Mouse (Mus musculus) lung, embryonic 14.5 days (tissue): ENCODE measurements around the gene Zcwpw1. TPM values are rescaled to one million over a fixed set of nuclear protein-coding genes. Genes with fewer than 3 reads are reported as not detected.

Source experiments
- ATAC-seq: fragments of 200-750 bp; cut with Nextera tagmentation; 2 replicates; pipeline ENCODE4 v1.8.0; 2017; ENCODE audit warnings: mild to moderate bottlenecking, moderate TSS enrichment, moderate library complexity; ENCODE audit not compliant: insufficient read depth
- DNase-seq: peaks from one replicate; pipeline ENCODE4 v3.0.0-alpha.2; 2015
- H3K27ac ChIP-seq: fragments of 300-500 bp; sonication (generic); 2 replicates; pipeline ENCODE4 v1.5.1; 2014; ENCODE audit warnings: low read depth, mild to moderate bottlenecking, moderate library complexity
- H3K27me3 ChIP-seq: fragments of 300-500 bp; sonication (generic); 2 replicates; pipeline ENCODE4 v1.6.1; 2014; ENCODE audit warnings: low read length, control low read depth; ENCODE audit not compliant: insufficient read depth
- H3K36me3 ChIP-seq: fragments of 300-500 bp; sonication (generic); 2 replicates; pipeline ENCODE4 v1.6.1; 2014; ENCODE audit warnings: control low read depth; ENCODE audit not compliant: insufficient read depth
- H3K4me1 ChIP-seq: fragments of 300-500 bp; sonication (generic); 2 replicates; pipeline ENCODE4 v1.6.1; 2014; ENCODE audit warnings: antibody characterized with exemption, control low read depth; ENCODE audit not compliant: insufficient read depth
- H3K4me2 ChIP-seq: fragments of 300-500 bp; sonication (generic); 2 replicates; pipeline ENCODE4 v1.6.1; 2014; ENCODE audit warnings: mild to moderate bottlenecking
- H3K4me3 ChIP-seq: fragments of 300-500 bp; sonication (generic); 2 replicates; pipeline ENCODE4 v1.5.1; 2014; ENCODE audit warnings: low read depth, low read length
- H3K9ac ChIP-seq: fragments of 300-500 bp; sonication (generic); 2 replicates; pipeline ENCODE4 v1.6.1; 2014
- H3K9me3 ChIP-seq: fragments of 300-500 bp; sonication (generic); 2 replicates; pipeline ENCODE4 v1.6.1; 2016; ENCODE audit warnings: low read depth, low read length, control low read depth
- CTCF ChIP-seq: IDR thresholded peaks from 2 replicates; pipeline ENCODE4 v1.5.1; 2016; ENCODE audit warnings: antibody characterized with exemption, low read depth
- WGBS: fragments of 180-500 bp; shearing (Covaris S2); extraction: QIAGEN DNeasy Blood & Tissue Kit; methylation state at CpG from one replicate; pipeline ENCODE4 v1.1.7; 2014; 5-methylcytosine and 5-hydroxymethylcytosine counted together
- polyA plus RNA-seq: library from polyadenylated mRNA; unstranded; fragments of >200 nt; fragmentation: Nextera tagmentation; extraction: Ambion mirVana; gene quantifications from 2 replicates; pipeline ENCODE4 v1.2.1, GENCODE M21; 2014

Zcwpw1 gene
- polyA plus RNA-seq, 1 experiment from 2014 or later = 26.1 TPM

DNA sequence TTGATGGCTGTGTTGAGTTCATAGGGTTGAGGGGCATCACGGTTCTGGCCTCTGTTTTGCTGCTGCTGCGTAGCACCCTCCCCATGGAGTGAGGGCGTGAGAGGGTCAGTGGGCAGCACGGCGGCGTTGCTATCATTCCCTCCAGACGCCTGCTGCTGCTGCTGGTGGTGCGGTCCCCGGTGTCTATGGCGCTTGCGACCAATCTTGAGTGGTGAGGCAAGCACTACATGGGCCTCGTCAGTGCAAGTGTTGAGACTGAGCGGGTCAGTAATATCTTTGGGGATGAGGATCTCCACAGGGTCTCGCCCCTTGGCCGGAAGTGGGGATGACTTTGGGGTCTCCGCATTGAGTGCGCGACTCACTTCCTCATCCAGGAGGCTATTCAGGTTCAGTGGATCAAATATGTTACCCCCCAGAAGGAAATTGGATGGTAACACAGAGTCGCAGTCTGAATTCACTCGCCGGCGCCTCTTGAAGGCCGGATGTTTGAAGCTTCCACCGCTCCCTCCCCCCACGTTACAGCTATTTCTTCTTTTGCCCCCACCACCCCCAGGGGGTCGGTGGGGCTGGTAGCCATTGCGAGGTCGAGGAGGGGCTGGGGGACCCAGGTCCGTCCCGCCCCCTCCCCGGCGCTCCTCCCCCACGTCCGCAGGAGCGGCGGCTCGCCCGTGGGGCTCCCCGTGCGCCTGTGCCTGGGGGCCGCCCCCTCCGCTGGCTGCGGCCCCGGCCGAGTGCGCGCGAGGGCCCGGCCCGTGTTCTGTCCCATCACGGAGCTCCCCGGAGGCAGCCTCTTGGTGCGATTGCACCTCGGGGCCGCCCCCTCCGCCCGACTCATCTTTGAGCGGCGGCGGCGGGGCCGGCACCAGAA is 2.2 kb upstream of the Zcwpw1 start:
- Histone ChIP-seq H3K9ac (peak overlapping the region; percentile 95), H3K4me3 (peak overlapping the region; percentile 85), H3K36me3 (peaks cover 45% of the 10 kb centered on the region), H3K9me3 (no peaks in the 10 kb centered on the region), H3K27ac (peak overlapping the region; percentile 98), H3K27me3 (no peaks in the 10 kb centered on the region), H3K4me2 (peak overlapping the region; percentile 97), H3K4me1 (peaks cover 22% of the 10 kb centered on the region)
- WGBS = under 1% methylated on average over 61 of the region's 62 CpGs
- peak; percentile 6 for ATAC-seq
- peak; percentile 64 for DNase-seq
- no peak for TF ChIP-seq CTCF

GRCm38 (mm10) chr5:137786109-137786942 is 1.3 kb upstream of the Zcwpw1 start:
- peak overlapping the region; percentile 97 for H3K4me2 ChIP-seq
- no peaks in the 10 kb centered on the region for H3K9me3 ChIP-seq
- peaks cover 36% of the 10 kb centered on the region for H3K36me3 ChIP-seq
- H3K4me1 ChIP-seq = peaks cover 22% of the 10 kb centered on the region
- ATAC-seq (peak; percentile 80), DNase-seq (peak; percentile 100)
- under 1% methylated on average over 79 of the region's 79 CpGs for WGBS
- H3K27ac ChIP-seq = peak overlapping the region; percentile 98
- H3K4me3 ChIP-seq = peak overlapping the region; percentile 85
- TF ChIP-seq CTCF = no peak
- peak overlapping the region; percentile 95 for H3K9ac ChIP-seq
- no peaks in the 10 kb centered on the region for H3K27me3 ChIP-seq

- peak overlapping the region; percentile 9; the same call in 1 of the 2 replicates for H3K9ac ChIP-seq
- H3K4me1 ChIP-seq = peaks cover 20% of the 10 kb centered on the region
- peak overlapping the region; percentile 85 for H3K4me3 ChIP-seq
- DNase-seq = no peak
- H3K27ac ChIP-seq = no peak overlapping the region
- no peak for ATAC-seq
- no peaks in the 10 kb centered on the region for H3K9me3 ChIP-seq
- no peaks in the 10 kb centered on the region for H3K27me3 ChIP-seq
- peaks cover 17% of the 10 kb centered on the region for H3K36me3 ChIP-seq
- no peak for TF ChIP-seq CTCF
- peak overlapping the region; percentile 97 for H3K4me2 ChIP-seq
- WGBS = 68% methylated on average over 24 of the region's 24 CpGs
Measured at GRCm38 (mm10) chr5:137788171-137788570, 573 bp downstream of the Zcwpw1 start.

DNA sequence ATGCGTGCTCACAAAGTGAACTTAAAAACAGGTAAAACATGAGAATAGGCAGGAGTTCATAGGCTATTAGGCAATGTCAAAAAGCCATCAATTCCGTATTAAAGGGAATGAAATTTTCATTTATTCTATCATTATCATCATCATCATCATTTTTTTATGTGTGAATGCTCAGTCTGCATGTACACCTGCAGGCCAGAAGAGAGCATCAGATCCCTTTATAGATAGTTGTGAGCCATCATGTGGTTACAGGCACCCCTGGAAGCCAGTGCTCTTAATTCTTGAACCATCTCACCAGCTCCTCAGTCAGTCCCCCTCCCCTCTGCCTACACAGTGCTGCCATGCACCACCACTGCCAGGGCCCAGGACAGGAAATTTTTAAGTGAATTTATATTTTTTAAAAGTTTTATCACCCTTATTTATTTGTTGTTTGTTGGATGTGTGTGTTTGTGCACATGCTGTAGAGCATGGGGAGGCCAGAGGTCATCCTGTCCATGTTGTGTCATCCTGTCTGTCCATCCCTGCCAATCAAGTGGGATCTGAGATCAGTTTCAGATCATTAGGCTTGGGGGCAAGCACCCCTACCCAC is 1.4 kb downstream of the Zcwpw1 start:
- Histone ChIP-seq H3K4me3 (no peak overlapping the region), H3K9ac (no peak overlapping the region), H3K27me3 (no peaks in the 10 kb centered on the region), H3K4me2 (no peak overlapping the region), H3K4me1 (peaks cover 11% of the 10 kb centered on the region), H3K27ac (no peak overlapping the region), H3K36me3 (peaks cover 9% of the 10 kb centered on the region), H3K9me3 (no peaks in the 10 kb centered on the region)
- 98% methylated on average over 2 of the region's 2 CpGs for WGBS
- no peak for TF ChIP-seq CTCF
- DNase-seq (no peak), ATAC-seq (no peak)

GRCm38 (mm10) chr5:137791553-137791952 is 4.0 kb downstream of the Zcwpw1 start:
- ATAC-seq = no peak
- Histone ChIP-seq H3K36me3 (no peaks in the 10 kb centered on the region), H3K4me3 (no peak overlapping the region), H3K4me1 (no peaks in the 10 kb centered on the region), H3K9ac (no peak overlapping the region), H3K4me2 (no peak overlapping the region), H3K9me3 (no peaks in the 10 kb centered on the region), H3K27ac (no peak overlapping the region), H3K27me3 (no peaks in the 10 kb centered on the region)
- peak; percentile 54 for DNase-seq
- TF ChIP-seq CTCF = peak; percentile 54

- Histone ChIP-seq H3K36me3 (no peaks in the 10 kb centered on the region), H3K9ac (no peak overlapping the region), H3K9me3 (no peaks in the 10 kb centered on the region), H3K4me3 (no peak overlapping the region), H3K27ac (no peak overlapping the region), H3K4me1 (no peaks in the 10 kb centered on the region), H3K27me3 (no peaks in the 10 kb centered on the region), H3K4me2 (no peak overlapping the region)
- ATAC-seq (no peak), DNase-seq (no peak)
- TF ChIP-seq CTCF = no peak
- WGBS = 76% methylated on average over 3 of the region's 3 CpGs
Measured at GRCm38 (mm10) chr5:137796606-137797005, 9.0 kb downstream of the Zcwpw1 start.
